Mouse (Mus musculus) stomach, postnatal 0 days (tissue): Measurements from ENCODE around the gene Patl1. TPM values are rescaled to one million over a fixed set of nuclear protein-coding genes. Genes with fewer than 3 reads are reported as not detected.
"Not testable (repeated sequence)": the region's sequence is repeated elsewhere in the genome, so short reads cannot be mapped to it uniquely, and the experiment has no call there.

Experiments used
- ATAC-seq: fragments of 200-750 bp; cut with Nextera tagmentation; 2 replicates; pipeline ENCODE4 v1.8.0; 2017; ENCODE audit not compliant: low FRiP score, low TSS enrichment
- DNase-seq: peaks from one replicate; pipeline ENCODE4 v3.0.0-alpha.2; 2016; ENCODE audit warnings: low spot score
- H3K27ac ChIP-seq: fragments of 300-500 bp; sonication (generic); replicated peaks from 2 replicates; pipeline ENCODE4 v1.5.1; 2014; ENCODE audit warnings: mild to moderate bottlenecking, control low read depth
- H3K27me3 ChIP-seq: fragments of 300-500 bp; sonication (generic); 2 replicates; pipeline ENCODE4 v1.6.1; 2014; ENCODE audit warnings: low read length; ENCODE audit not compliant: control insufficient read depth, insufficient read depth
- H3K36me3 ChIP-seq: fragments of 300-500 bp; sonication (generic); 2 replicates; pipeline ENCODE4 v1.6.1; 2014; ENCODE audit warnings: low read length, mixed read lengths; ENCODE audit not compliant: control insufficient read depth, insufficient read depth
- H3K4me1 ChIP-seq: fragments of 300-500 bp; sonication (generic); replicated peaks from 2 replicates; pipeline ENCODE4 v1.6.1; 2014; ENCODE audit warnings: antibody characterized with exemption; ENCODE audit not compliant: control insufficient read depth, insufficient read depth
- H3K4me2 ChIP-seq: fragments of 300-500 bp; sonication (generic); replicated peaks from 2 replicates; pipeline ENCODE4 v1.6.1; 2014; ENCODE audit warnings: low read depth, mild to moderate bottlenecking, control low read depth, moderate library complexity
- H3K4me3 ChIP-seq: fragments of 300-500 bp; sonication (generic); 2 replicates; pipeline ENCODE4 v1.5.1; 2014; ENCODE audit warnings: low read depth, low read length, control low read depth
- H3K9ac ChIP-seq: fragments of 300-500 bp; sonication (generic); 2 replicates; pipeline ENCODE4 v1.6.1; 2014; ENCODE audit warnings: mild to moderate bottlenecking, low read length, control low read depth, mixed read lengths
- H3K9me3 ChIP-seq: fragments of 300-500 bp; sonication (generic); 2 replicates; pipeline ENCODE4 v1.6.1; 2016; ENCODE audit warnings: low read length; ENCODE audit not compliant: control insufficient read depth
- CTCF ChIP-seq: IDR thresholded peaks from 2 replicates; pipeline ENCODE4 v1.5.1; 2016; ENCODE audit warnings: antibody characterized with exemption, low read depth, mild to moderate bottlenecking, moderate library complexity
- EP300 ChIP-seq: optimal IDR thresholded peaks from 2 replicates; pipeline ENCODE3; 2016; ENCODE audit warnings: antibody characterized with exemption
- WGBS: fragments of 180-500 bp; shearing (Covaris S2); extraction: QIAGEN DNeasy Blood & Tissue Kit; methylation state at CpG from one replicate; pipeline ENCODE4 v1.1.7; 2014; 5-methylcytosine and 5-hydroxymethylcytosine counted together
- polyA plus RNA-seq: library from polyadenylated mRNA; unstranded; fragments of >200 nt; fragmentation: Nextera tagmentation; extraction: Ambion mirVana; gene quantifications from 2 replicates; pipeline ENCODE4 v1.2.1, GENCODE M21; 2015

Patl1 gene
- polyA plus RNA-seq, 1 experiment from 2014 or later: 5.7 TPM

DNA sequence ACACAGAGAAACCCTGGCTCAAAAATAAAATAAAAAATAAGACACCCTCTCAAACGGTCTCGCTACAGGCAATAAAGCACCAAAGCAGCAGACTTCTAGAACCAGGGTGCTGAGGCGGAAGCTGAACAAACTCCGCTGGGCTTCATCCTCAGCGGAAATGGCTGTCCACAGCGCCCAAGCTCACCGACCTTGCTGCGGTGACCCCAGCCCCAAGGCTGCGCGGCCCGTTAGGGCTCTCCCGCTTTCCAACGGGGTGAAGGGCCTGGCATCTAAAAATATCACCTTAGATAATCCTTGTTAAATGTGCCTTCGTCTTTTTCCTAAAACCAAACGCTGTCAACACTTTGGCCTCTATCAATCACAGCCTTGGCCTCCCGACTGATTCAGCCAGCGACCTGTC is 596 bp upstream of the Patl1 start:
- H3K4me2 ChIP-seq: peak overlapping the region; percentile 84
- H3K4me1 ChIP-seq: no peaks in the 10 kb centered on the region
- H3K9me3 ChIP-seq: no peaks in the 10 kb centered on the region
- 3% methylated on average over 17 of the region's 17 CpGs for WGBS
- TF ChIP-seq CTCF (no peak), EP300 (no peak)
- peak overlapping the region; percentile 93 for H3K4me3 ChIP-seq
- peak overlapping the region; percentile 95 for H3K27ac ChIP-seq
- no peaks in the 10 kb centered on the region for H3K27me3 ChIP-seq
- ATAC-seq: no peak; the same call in 1 of the 2 replicates
- no peaks in the 10 kb centered on the region for H3K36me3 ChIP-seq
- peak overlapping the region; percentile 90 for H3K9ac ChIP-seq
- DNase-seq: no peak

DNA sequence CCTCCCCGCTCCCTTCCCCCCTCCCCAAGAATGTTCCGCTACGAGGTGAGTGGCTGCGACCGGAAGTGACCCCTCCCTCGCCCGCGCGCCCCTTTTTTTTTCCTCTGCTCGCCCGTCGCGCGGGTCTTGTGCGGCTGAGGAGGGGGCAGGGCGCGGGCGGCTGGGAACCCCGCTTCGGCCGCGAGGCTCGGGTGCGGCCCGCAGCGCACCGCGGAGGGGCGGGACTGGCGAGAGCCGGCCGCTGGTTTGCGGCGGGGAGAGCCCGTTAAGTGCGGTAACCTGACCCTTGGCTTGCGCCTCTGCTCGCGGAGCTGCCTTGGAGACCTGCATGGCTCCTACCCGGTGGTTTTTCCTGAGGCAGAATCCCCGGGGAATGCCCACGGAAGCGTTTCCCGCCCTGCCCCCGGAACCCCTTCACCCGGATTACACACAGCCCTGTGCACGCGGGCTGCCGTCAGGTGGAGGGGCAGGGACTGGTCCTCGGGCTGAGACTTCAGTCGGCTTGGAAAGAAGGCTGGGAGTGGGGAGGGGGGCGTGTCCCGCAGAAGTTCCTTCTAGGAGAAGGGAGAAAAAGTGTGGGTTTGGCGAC is 428 bp downstream of the Patl1 start:
- Histone ChIP-seq H3K27ac (peak overlapping the region; percentile 95), H3K9ac (peak overlapping the region; percentile 90), H3K36me3 (no peaks in the 10 kb centered on the region), H3K9me3 (no peaks in the 10 kb centered on the region), H3K4me3 (peak overlapping the region; percentile 93), H3K4me1 (no peaks in the 10 kb centered on the region), H3K4me2 (peak overlapping the region; percentile 84), H3K27me3 (no peaks in the 10 kb centered on the region)
- peak; percentile 75 for DNase-seq
- peak; percentile 72 for ATAC-seq
- TF ChIP-seq CTCF: 0 out of 2 replicates have a peak, but pooled peaks have one; percentile 2
- TF ChIP-seq EP300: no peak
- under 1% methylated on average over 44 of the region's 54 CpGs for WGBS

DNA sequence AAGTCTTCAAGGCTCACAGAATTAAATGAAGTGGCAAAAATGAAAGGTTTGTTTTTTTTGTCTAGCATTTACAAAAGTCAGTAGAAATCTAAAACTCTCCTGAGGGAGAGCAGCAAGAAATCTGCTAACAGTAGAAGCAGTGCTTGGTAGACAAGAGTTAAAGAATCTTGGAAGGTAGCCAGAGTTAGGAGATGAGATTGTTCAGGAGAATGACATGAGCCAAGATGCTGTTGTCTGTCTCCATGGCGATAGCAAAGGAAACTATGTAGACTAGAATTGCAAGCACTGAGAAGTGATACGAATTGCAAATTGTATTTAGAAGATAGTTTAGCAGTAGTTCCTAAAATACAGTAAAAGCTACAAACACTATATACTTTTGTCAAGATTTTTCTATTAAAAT is 3.6 kb downstream of the Patl1 start:
- no peaks in the 10 kb centered on the region for H3K4me1 ChIP-seq
- H3K9me3 ChIP-seq: no peaks in the 10 kb centered on the region
- TF ChIP-seq CTCF (no peak), EP300 (no peak)
- no peak overlapping the region for H3K4me2 ChIP-seq
- WGBS: 11% methylated on average over 2 of the region's 2 CpGs
- no peak for ATAC-seq
- no peak overlapping the region for H3K27ac ChIP-seq
- no peak overlapping the region for H3K4me3 ChIP-seq
- DNase-seq: no peak
- no peak overlapping the region for H3K9ac ChIP-seq
- no peaks in the 10 kb centered on the region for H3K27me3 ChIP-seq
- no peaks in the 10 kb centered on the region; the same call in 1 of the 2 replicates for H3K36me3 ChIP-seq

DNA sequence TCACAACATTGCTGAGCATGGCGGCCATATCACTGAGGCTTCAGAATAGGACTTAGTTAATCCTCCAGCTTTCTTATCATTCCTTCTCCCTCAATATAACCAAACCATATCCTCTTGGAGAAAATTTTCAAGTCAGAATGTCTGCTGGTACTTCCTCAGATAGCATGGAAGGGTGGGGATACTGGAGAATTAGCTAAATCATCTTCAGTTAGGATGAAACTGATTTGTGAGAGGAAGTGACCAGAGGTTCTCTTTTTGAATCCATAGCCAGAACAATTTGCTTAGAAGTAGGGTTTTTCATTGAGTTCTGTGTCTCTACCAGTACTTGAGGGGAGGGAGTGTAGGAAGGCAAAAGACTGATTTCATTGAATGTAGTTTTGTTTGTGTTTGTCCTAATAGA is 9.9 kb downstream of the Patl1 start:
- ATAC-seq: no peak
- no peak for TF ChIP-seq CTCF
- no peak for TF ChIP-seq EP300
- WGBS: 100% methylated on average over 1 of the region's 1 CpGs
- Histone ChIP-seq H3K4me1 (no peaks in the 10 kb centered on the region), H3K36me3 (peaks cover 24% of the 10 kb centered on the region), H3K4me2 (no peak overlapping the region), H3K27me3 (no peaks in the 10 kb centered on the region), H3K9me3 (no peaks in the 10 kb centered on the region), H3K27ac (no peak overlapping the region), H3K4me3 (no peak overlapping the region), H3K9ac (no peak overlapping the region)
- no peak for DNase-seq

DNA sequence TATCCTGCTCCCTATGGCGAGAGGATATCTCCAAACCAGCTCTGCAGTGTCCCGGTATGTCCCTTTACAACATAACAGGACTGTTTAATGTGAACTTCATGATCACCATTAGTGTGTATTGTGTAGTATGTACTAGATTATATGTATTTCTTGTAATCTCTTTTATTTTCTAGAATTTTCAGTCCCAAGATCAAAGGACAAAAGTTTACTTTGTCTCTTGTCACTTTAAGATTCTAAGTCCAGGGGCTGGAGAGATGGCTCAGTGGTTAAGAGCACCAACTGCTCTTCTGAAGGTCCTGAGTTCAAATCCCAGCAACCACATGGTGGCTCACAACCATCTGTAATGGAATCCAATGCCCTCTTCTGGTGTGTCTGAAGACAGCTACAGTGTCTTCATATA is 10.3 kb downstream of the Patl1 start:
- H3K27ac ChIP-seq, DNase-seq, H3K27me3 ChIP-seq, H3K4me3 ChIP-seq, H3K9ac ChIP-seq, H3K4me1 ChIP-seq, H3K4me2 ChIP-seq, ATAC-seq, H3K9me3 ChIP-seq: not testable (repeated sequence)
- 100% methylated on average over 2 of the region's 2 CpGs for WGBS
- H3K36me3 ChIP-seq: peaks cover 24% of the 10 kb centered on the region

DNA sequence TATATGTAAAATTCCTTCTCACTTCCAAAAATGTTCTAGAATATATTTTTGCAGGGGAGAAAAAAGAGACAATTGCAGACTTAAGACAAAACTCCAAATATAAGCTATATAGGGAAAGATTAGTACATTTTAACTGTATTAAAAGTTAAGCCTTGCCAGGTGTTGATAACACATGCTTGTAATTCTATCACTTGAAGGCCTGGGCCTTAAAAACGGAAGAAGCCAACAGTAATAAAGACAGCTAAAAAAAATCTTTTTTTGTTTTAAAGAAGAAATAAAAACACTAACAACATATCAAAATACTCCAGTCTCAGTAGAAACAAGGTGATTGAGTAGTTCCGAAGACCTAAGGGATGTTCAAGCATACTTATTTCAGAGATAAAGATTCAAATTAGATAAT is 14.2 kb downstream of the Patl1 start:
- Histone ChIP-seq H3K36me3 (peaks cover 35% of the 10 kb centered on the region), H3K4me2 (no peak overlapping the region), H3K4me1 (no peaks in the 10 kb centered on the region), H3K27ac (no peak overlapping the region), H3K9me3 (no peaks in the 10 kb centered on the region), H3K9ac (no peak overlapping the region), H3K27me3 (no peaks in the 10 kb centered on the region), H3K4me3 (no peak overlapping the region)
- DNase-seq: no peak
- 89% methylated on average over 2 of the region's 2 CpGs for WGBS
- TF ChIP-seq EP300: no peak
- no peak for ATAC-seq
